Mouse (Mus musculus) lung, adult 2 months (tissue): ENCODE data around the gene Trim2.

Source experiments
- CTCF ChIP-seq: fragments of 200-500 bp; IDR thresholded peaks from 2 replicates; pipeline ENCODE4 v1.5.1; 2011; ENCODE audit warnings: mild to moderate bottlenecking, low read length, control low read depth; ENCODE audit not compliant: insufficient read depth
- POLR2A ChIP-seq: fragments of 200-500 bp; IDR thresholded peaks from 2 replicates; pipeline ENCODE4 v1.6.1; 2011; ENCODE audit warnings: low read depth, mild to moderate bottlenecking, control low read depth, low read length, borderline replicate concordance; ENCODE audit errors: extremely low read depth

GRCm38 (mm10) chr3:84312326-84312725, 5.6 kb upstream of the Trim2 start:
- TF ChIP-seq POLR2A = no peak
- TF ChIP-seq CTCF = no peak
